Mouse (Mus musculus) embryonic fibroblast, embryonic 13.5 days (primary cell): ENCODE results near the gene Mllt3. TPM values are rescaled to one million over a fixed set of nuclear protein-coding genes. Genes with fewer than 3 reads are reported as not detected.

Experiments used
- H3K27ac ChIP-seq: 2 replicates; pipeline ENCODE4 v1.5.1; 2012; ENCODE audit warnings: low read length, control low read depth, inconsistent platforms; ENCODE audit not compliant: insufficient read depth
- H3K4me1 ChIP-seq: 2 replicates; pipeline ENCODE4 v1.6.1; 2011; ENCODE audit warnings: low read length; ENCODE audit not compliant: control insufficient read depth, insufficient read depth
- H3K4me3 ChIP-seq: 2 replicates; pipeline ENCODE4 v1.5.1; 2011; ENCODE audit warnings: mild to moderate bottlenecking, control low read depth, low read length; ENCODE audit not compliant: insufficient read depth
- CTCF ChIP-seq: IDR thresholded peaks from 2 replicates; pipeline ENCODE4 v1.5.1; 2011; ENCODE audit warnings: mild to moderate bottlenecking, control low read depth, low read length, moderate library complexity, borderline replicate concordance; ENCODE audit not compliant: insufficient read depth
- POLR2A ChIP-seq: IDR thresholded peaks from 2 replicates; pipeline ENCODE4 v1.6.1; 2011; ENCODE audit warnings: low read depth, mild to moderate bottlenecking, control low read depth, low read length, moderate library complexity
- polyA plus RNA-seq: library from polyadenylated mRNA; stranded (reverse); fragments of >200 nt; gene quantifications from 2 replicates; pipeline ENCODE4 v1.2.4, GENCODE M21; 2011; ENCODE audit warnings: low read depth; ENCODE audit not compliant: missing spikeins, insufficient read length

Gene Mllt3
- polyA plus RNA-seq, 1 experiment, result 42.0 TPM

- H3K27ac ChIP-seq, result no peak overlapping the region
- no peak for TF ChIP-seq CTCF
- TF ChIP-seq POLR2A, result no peak
- no peak overlapping the region for H3K4me3 ChIP-seq
- peaks cover 2% of the 10 kb centered on the region; the same call in 1 of the 2 replicates for H3K4me1 ChIP-seq
These were observed 168.1 kb downstream of the Mllt3 start for GRCm38 (mm10) chr4:87865041-87865440.

GRCm38 (mm10) chr4:87863212-87863611 is 170.0 kb downstream of the Mllt3 start:
- Histone ChIP-seq H3K4me1 (peaks cover 2% of the 10 kb centered on the region; the same call in 1 of the 2 replicates), H3K27ac (no peak overlapping the region), H3K4me3 (no peak overlapping the region)
- TF ChIP-seq CTCF (no peak), POLR2A (no peak)

- TF ChIP-seq POLR2A, result no peak
- no peak for TF ChIP-seq CTCF
- Histone ChIP-seq H3K27ac (no peak overlapping the region), H3K4me3 (no peak overlapping the region), H3K4me1 (peaks cover 2% of the 10 kb centered on the region; the same call in 1 of the 2 replicates)
These were observed 172.4 kb downstream of the Mllt3 start for GRCm38 (mm10) chr4:87860723-87861122.

GRCm38 (mm10) chr4:87859148-87859547 is 174.0 kb downstream of the Mllt3 start:
- TF ChIP-seq POLR2A (no peak), CTCF (no peak)
- Histone ChIP-seq H3K4me3 (no peak overlapping the region), H3K27ac (no peak overlapping the region), H3K4me1 (no peaks in the 10 kb centered on the region)

GRCm38 (mm10) chr4:87857982-87858381 is 175.2 kb downstream of the Mllt3 start:
- Histone ChIP-seq H3K4me1 (no peaks in the 10 kb centered on the region; the same call in 1 of the 2 replicates), H3K4me3 (no peak overlapping the region)
- no peak for TF ChIP-seq CTCF
- TF ChIP-seq POLR2A, result no peak

GRCm38 (mm10) chr4:87852461-87852860 is 180.7 kb downstream of the Mllt3 start:
- Histone ChIP-seq H3K4me3 (no peak overlapping the region), H3K27ac (peak overlapping the region; percentile 65; the same call in 1 of the 2 replicates), H3K4me1 (peaks cover 4% of the 10 kb centered on the region; the same call in 1 of the 2 replicates)
- TF ChIP-seq POLR2A (no peak), CTCF (no peak)

More at GRCm38 (mm10) chr4:87857982-87858381, 175.2 kb downstream of the Mllt3 start:
- H3K27ac ChIP-seq, result no peak overlapping the region

- peaks cover 7% of the 10 kb centered on the region; the same call in 1 of the 2 replicates for H3K4me1 ChIP-seq
- TF ChIP-seq POLR2A, result no peak
- no peak for TF ChIP-seq CTCF
- peak overlapping the region; percentile 75 for H3K27ac ChIP-seq
- no peak overlapping the region for H3K4me3 ChIP-seq
These were observed 183.1 kb downstream of the Mllt3 start for GRCm38 (mm10) chr4:87850051-87850450.

GRCm38 (mm10) chr4:87844668-87845210 is 188.4 kb downstream of the Mllt3 start:
- H3K27ac ChIP-seq, result no peak overlapping the region
- H3K4me3 ChIP-seq, result no peak overlapping the region
- H3K4me1 ChIP-seq, result peaks cover 16% of the 10 kb centered on the region
- TF ChIP-seq POLR2A, result no peak
- TF ChIP-seq CTCF, result no peak

- TF ChIP-seq POLR2A (no peak), CTCF (no peak)
- peak overlapping the region; percentile 11; the same call in 1 of the 2 replicates for H3K27ac ChIP-seq
- peaks cover 29% of the 10 kb centered on the region for H3K4me1 ChIP-seq
- H3K4me3 ChIP-seq, result no peak overlapping the region
These were observed 192.8 kb downstream of the Mllt3 start for GRCm38 (mm10) chr4:87840210-87840910.

GRCm38 (mm10) chr4:87838716-87839115 is 194.4 kb downstream of the Mllt3 start:
- H3K4me1 ChIP-seq, result peaks cover 17% of the 10 kb centered on the region
- H3K27ac ChIP-seq, result peak overlapping the region; percentile 45
- no peak overlapping the region for H3K4me3 ChIP-seq
- TF ChIP-seq POLR2A (no peak), CTCF (no peak)
